Mouse (Mus musculus) forebrain, embryonic 16.5 days (tissue): Measurements from ENCODE around the gene Lmo3. TPM values are rescaled to one million over a fixed set of nuclear protein-coding genes. Genes with fewer than 3 reads are reported as not detected.

Experiments
- ATAC-seq: fragments of 200-750 bp; cut with Nextera tagmentation; 2 replicates; pipeline ENCODE4 v1.8.0; 2017; ENCODE audit warnings: mild to moderate bottlenecking, moderate library complexity
- H3K27ac ChIP-seq: fragments of 300-500 bp; sonication (generic); 2 replicates; pipeline ENCODE4 v1.5.1; 2014; ENCODE audit warnings: low read length, control low read depth
- H3K27me3 ChIP-seq: fragments of 300-500 bp; sonication (generic); replicated peaks from 2 replicates; pipeline ENCODE4 v1.6.1; 2014; ENCODE audit warnings: low read length; ENCODE audit not compliant: control insufficient read depth, insufficient read depth
- H3K36me3 ChIP-seq: fragments of 300-500 bp; sonication (generic); 2 replicates; pipeline ENCODE4 v1.6.1; 2014; ENCODE audit not compliant: control insufficient read depth, insufficient read depth
- H3K4me1 ChIP-seq: fragments of 300-500 bp; sonication (generic); replicated peaks from 2 replicates; pipeline ENCODE4 v1.6.1; 2014; ENCODE audit warnings: low read length; ENCODE audit not compliant: control insufficient read depth, insufficient read depth
- H3K4me2 ChIP-seq: fragments of 300-500 bp; sonication (generic); 2 replicates; pipeline ENCODE4 v1.6.1; 2014; ENCODE audit warnings: mild to moderate bottlenecking, low read length, control low read depth
- H3K4me3 ChIP-seq: fragments of 300-500 bp; sonication (generic); replicated peaks from 2 replicates; pipeline ENCODE4 v1.5.1; 2014; ENCODE audit warnings: mild to moderate bottlenecking, low read length, control low read depth
- H3K9ac ChIP-seq: fragments of 300-500 bp; sonication (generic); replicated peaks from 2 replicates; pipeline ENCODE4 v1.6.1; 2014; ENCODE audit warnings: low read depth, low read length, control low read depth
- H3K9me3 ChIP-seq: fragments of 300-500 bp; sonication (generic); 2 replicates; pipeline ENCODE4 v1.6.1; 2016; ENCODE audit warnings: low read length; ENCODE audit not compliant: control insufficient read depth
- WGBS: fragments of 180-500 bp; shearing (Covaris S2); extraction: QIAGEN DNeasy Blood & Tissue Kit; methylation state at CpG from one replicate; pipeline ENCODE4 v1.1.7; 2014; 5-methylcytosine and 5-hydroxymethylcytosine counted together
- polyA plus RNA-seq: library from polyadenylated mRNA; unstranded; fragments of >200 nt; fragmentation: Nextera tagmentation; extraction: Ambion mirVana; gene quantifications from 2 replicates; pipeline ENCODE4 v1.2.1, GENCODE M21; 2015

The Lmo3 gene
- polyA plus RNA-seq, 1 experiment from 2014 or later, result 204 TPM

GRCm38 (mm10) chr6:138552144-138552543, 29.6 kb downstream of the Lmo3 start:
- Histone ChIP-seq H3K4me1 (no peaks in the 10 kb centered on the region), H3K9me3 (no peaks in the 10 kb centered on the region), H3K27me3 (no peaks in the 10 kb centered on the region), H3K36me3 (no peaks in the 10 kb centered on the region), H3K9ac (no peak overlapping the region), H3K4me3 (no peak overlapping the region), H3K27ac (no peak overlapping the region), H3K4me2 (no peak overlapping the region)
- ATAC-seq, result no peak
- 77% methylated on average over 7 of the region's 7 CpGs for WGBS

- 80% methylated on average over 2 of the region's 2 CpGs for WGBS
- no peaks in the 10 kb centered on the region; the same call in 1 of the 2 replicates for H3K9me3 ChIP-seq
- H3K4me3 ChIP-seq, result no peak overlapping the region
- H3K4me1 ChIP-seq, result no peaks in the 10 kb centered on the region
- no peaks in the 10 kb centered on the region for H3K36me3 ChIP-seq
- no peak overlapping the region for H3K4me2 ChIP-seq
- H3K9ac ChIP-seq, result no peak overlapping the region
- H3K27me3 ChIP-seq, result no peaks in the 10 kb centered on the region
- H3K27ac ChIP-seq, result no peak overlapping the region
- ATAC-seq, result no peak
Measured at GRCm38 (mm10) chr6:138534879-138535278, 46.9 kb downstream of the Lmo3 start.

GRCm38 (mm10) chr6:138506642-138507041, 75.1 kb downstream of the Lmo3 start:
- Histone ChIP-seq H3K9ac (no peak overlapping the region), H3K27me3 (no peaks in the 10 kb centered on the region), H3K4me2 (no peak overlapping the region), H3K36me3 (no peaks in the 10 kb centered on the region), H3K9me3 (no peaks in the 10 kb centered on the region), H3K27ac (no peak overlapping the region), H3K4me3 (no peak overlapping the region), H3K4me1 (no peaks in the 10 kb centered on the region)
- no peak for ATAC-seq
- WGBS, result 67% methylated on average over 1 of the region's 1 CpGs

- 78% methylated on average over 1 of the region's 1 CpGs for WGBS
Measured at GRCm38 (mm10) chr6:138503946-138504345, 77.8 kb downstream of the Lmo3 start.

DNA sequence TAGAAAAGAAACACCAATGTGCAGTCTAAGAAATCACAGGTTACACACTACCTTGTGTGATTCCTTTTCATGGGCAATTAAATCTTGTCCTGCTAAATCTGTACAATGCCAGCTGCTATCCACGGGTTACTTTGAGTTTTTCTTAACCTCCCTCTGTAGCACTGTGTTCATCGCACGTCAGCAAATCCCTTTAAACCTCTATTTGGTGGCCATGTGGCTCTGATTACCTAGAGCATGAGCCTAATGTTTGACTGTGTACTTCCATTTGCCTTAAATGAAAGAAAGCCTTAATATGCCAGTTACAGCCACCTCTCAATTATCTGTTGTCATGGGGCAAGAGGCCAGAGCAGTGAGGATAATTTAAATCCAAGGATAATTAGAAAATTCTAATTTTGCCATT, 98.9 kb downstream of the Lmo3 start:
- Histone ChIP-seq H3K27ac (no peak overlapping the region), H3K9me3 (no peaks in the 10 kb centered on the region), H3K4me2 (no peak overlapping the region), H3K4me3 (no peak overlapping the region), H3K4me1 (no peaks in the 10 kb centered on the region), H3K27me3 (no peaks in the 10 kb centered on the region), H3K36me3 (no peaks in the 10 kb centered on the region), H3K9ac (no peak overlapping the region)
- no peak for ATAC-seq
- WGBS, result 53% methylated on average over 3 of the region's 3 CpGs

More at GRCm38 (mm10) chr6:138503946-138504345, 77.8 kb downstream of the Lmo3 start:
- no peaks in the 10 kb centered on the region for H3K27me3 ChIP-seq
- no peak for ATAC-seq
- no peak overlapping the region for H3K4me3 ChIP-seq
- H3K9ac ChIP-seq, result no peak overlapping the region
- H3K36me3 ChIP-seq, result no peaks in the 10 kb centered on the region
- no peak overlapping the region for H3K27ac ChIP-seq
- H3K4me1 ChIP-seq, result no peaks in the 10 kb centered on the region
- no peaks in the 10 kb centered on the region for H3K9me3 ChIP-seq
- H3K4me2 ChIP-seq, result no peak overlapping the region

DNA sequence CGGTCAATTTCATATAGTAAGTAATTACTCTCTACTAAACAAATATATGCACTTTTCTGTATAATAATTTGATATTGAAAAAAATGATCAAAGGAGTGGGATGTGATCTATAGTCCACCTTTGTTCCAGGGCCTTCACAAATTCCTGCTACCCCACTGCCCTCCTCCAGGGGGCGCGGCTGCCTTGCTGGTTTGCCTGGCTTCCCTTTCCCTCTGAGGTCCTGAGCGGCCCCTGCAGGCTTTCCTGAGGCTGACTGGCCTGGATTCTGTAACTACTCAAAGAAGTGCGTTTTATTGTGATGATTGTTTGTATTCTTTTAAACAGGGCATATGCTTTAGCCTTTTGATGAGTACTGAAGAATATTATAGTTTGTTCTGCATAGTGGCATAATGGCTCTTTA, 104.2 kb downstream of the Lmo3 start:
- H3K4me3 ChIP-seq, result no peak overlapping the region
- no peaks in the 10 kb centered on the region for H3K9me3 ChIP-seq
- 18% methylated on average over 5 of the region's 5 CpGs for WGBS
- no peak overlapping the region for H3K4me2 ChIP-seq
- no peak overlapping the region for H3K9ac ChIP-seq
- H3K4me1 ChIP-seq, result no peaks in the 10 kb centered on the region
- no peaks in the 10 kb centered on the region for H3K36me3 ChIP-seq
- ATAC-seq, result peak; percentile 82
- no peak overlapping the region for H3K27ac ChIP-seq
- no peaks in the 10 kb centered on the region for H3K27me3 ChIP-seq

- Histone ChIP-seq H3K36me3 (no peaks in the 10 kb centered on the region), H3K4me3 (no peak overlapping the region), H3K27ac (no peak overlapping the region), H3K4me2 (no peak overlapping the region), H3K9me3 (no peaks in the 10 kb centered on the region), H3K4me1 (no peaks in the 10 kb centered on the region), H3K9ac (no peak overlapping the region), H3K27me3 (no peaks in the 10 kb centered on the region)
- ATAC-seq, result no peak
- 87% methylated on average over 4 of the region's 4 CpGs for WGBS
Measured at GRCm38 (mm10) chr6:138469204-138469603, 112.6 kb downstream of the Lmo3 start.

- WGBS, result 13% methylated on average over 3 of the region's 3 CpGs
- H3K4me3 ChIP-seq, result no peak overlapping the region
- ATAC-seq, result no peak
- no peaks in the 10 kb centered on the region for H3K36me3 ChIP-seq
- no peak overlapping the region for H3K27ac ChIP-seq
- no peaks in the 10 kb centered on the region for H3K9me3 ChIP-seq
- H3K4me2 ChIP-seq, result no peak overlapping the region
- H3K27me3 ChIP-seq, result no peaks in the 10 kb centered on the region
- no peaks in the 10 kb centered on the region for H3K4me1 ChIP-seq
- no peak overlapping the region for H3K9ac ChIP-seq
Measured at GRCm38 (mm10) chr6:138444515-138445048, 137.2 kb downstream of the Lmo3 start.

GRCm38 (mm10) chr6:138437351-138437750, 144.4 kb downstream of the Lmo3 start:
- 0 out of 2 replicates have a peak, but pooled peaks have one; percentile 15 for ATAC-seq

GRCm38 (mm10) chr6:138436813-138437212, 145.0 kb downstream of the Lmo3 start:
- Histone ChIP-seq H3K27ac (no peak overlapping the region), H3K9me3 (no peaks in the 10 kb centered on the region), H3K4me3 (no peak overlapping the region), H3K4me2 (no peak overlapping the region), H3K36me3 (no peaks in the 10 kb centered on the region), H3K27me3 (no peaks in the 10 kb centered on the region), H3K4me1 (no peaks in the 10 kb centered on the region; the same call in 1 of the 2 replicates), H3K9ac (no peak overlapping the region)
- ATAC-seq, result peak; percentile 79
- 44% methylated on average over 3 of the region's 3 CpGs for WGBS

More at GRCm38 (mm10) chr6:138437351-138437750, 144.4 kb downstream of the Lmo3 start:
- H3K9ac ChIP-seq, result no peak overlapping the region
- no peak overlapping the region for H3K4me2 ChIP-seq
- H3K9me3 ChIP-seq, result no peaks in the 10 kb centered on the region
- H3K27ac ChIP-seq, result no peak overlapping the region
- no peak overlapping the region for H3K4me3 ChIP-seq
- H3K4me1 ChIP-seq, result no peaks in the 10 kb centered on the region; the same call in 1 of the 2 replicates
- no peaks in the 10 kb centered on the region for H3K27me3 ChIP-seq
- no peaks in the 10 kb centered on the region for H3K36me3 ChIP-seq
- WGBS, result 42% methylated on average over 3 of the region's 3 CpGs
